Mouse (Mus musculus): ENCODE measurements around the gene Arhgap23.

DNA sequence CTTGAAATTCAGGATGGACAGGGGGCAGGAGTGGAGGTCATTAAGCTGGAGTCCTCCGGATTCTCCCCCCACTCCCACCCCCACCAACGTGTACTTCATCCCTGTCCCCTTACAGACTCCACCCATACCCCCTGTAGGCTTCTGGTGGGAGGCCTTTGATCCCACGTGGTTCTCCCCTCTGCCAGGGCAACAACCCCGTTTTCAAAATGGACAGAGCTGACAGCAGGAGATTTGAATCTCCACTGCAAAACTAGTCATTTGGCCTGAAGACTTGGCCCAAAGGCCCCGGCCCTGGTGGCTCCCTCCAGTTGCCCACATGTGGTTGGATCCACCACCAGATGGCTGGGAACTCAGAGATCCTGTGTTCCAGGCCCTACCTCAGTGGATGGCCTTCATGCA is 1.3 kb downstream of the Arhgap23 start:
- TF ChIP-seq CTCF (IDR thresholded peaks at IDR 0.05; ENCODE audit: low read depth, low read length) (no peak), POLR2A (IDR thresholded peaks at IDR 0.05; ENCODE audit: extremely low read depth, insufficient read depth, low read length) (no peak)

Data from liver, adult 2 months (tissue).